Mouse (Mus musculus) bone marrow, adult 2 months (tissue): Measurements from ENCODE around the gene Siva1.

ENCODE experiments used
- CTCF ChIP-seq: fragments of 200-500 bp; IDR thresholded peaks from 2 replicates; pipeline ENCODE4 v1.5.1; 2011; ENCODE audit warnings: low read length, control low read depth; ENCODE audit not compliant: control insufficient read depth, insufficient read depth
- POLR2A ChIP-seq: fragments of 200-500 bp; IDR thresholded peaks from 2 replicates; pipeline ENCODE4 v1.6.1; 2011; ENCODE audit warnings: low read depth, mild to moderate bottlenecking, control low read depth, low read length, borderline replicate concordance; ENCODE audit not compliant: control insufficient read depth

DNA sequence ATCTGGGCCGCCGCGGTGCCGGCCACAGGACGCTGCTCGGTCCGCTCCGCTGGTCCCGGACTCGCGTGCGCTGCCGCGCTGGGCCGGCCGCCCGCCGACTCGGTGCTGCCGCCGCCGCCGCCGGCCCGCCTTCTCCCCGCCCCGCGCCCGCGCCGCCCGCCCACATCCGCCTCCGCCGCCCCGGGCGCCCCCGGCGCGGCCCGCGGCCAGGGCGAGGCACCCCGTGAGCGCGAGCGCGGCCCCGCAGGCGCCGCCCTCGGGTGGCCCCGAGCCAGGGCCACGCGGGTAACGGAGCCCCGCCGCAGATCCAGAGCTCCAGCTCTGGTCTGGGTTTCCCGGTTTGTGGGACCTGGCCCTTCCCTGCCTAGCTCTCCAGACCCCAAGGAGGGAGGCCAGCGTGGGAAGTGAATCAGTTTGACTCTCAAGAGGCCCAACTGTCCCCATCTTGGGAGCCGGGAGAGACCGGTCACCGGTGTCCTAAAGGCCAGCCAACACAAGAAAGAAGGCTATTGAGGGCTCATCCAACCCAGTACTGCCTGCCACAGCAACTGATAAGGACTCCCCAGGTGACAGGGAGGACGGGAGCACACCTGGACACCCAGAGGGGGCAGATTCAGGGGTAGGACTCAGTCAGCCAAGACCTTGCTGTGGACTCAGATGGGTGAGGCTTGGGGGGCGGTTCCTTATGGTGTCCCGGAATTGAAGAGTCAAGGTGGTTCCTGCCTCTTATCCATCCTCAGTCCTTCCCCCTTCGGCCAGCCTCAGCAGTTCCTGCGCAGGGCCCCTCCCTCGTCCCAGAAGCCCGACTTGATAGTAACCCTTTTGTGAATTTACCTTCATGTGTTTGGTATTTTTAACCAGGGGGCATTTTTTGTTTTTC, 29.9 kb downstream of the Siva1 start, which contains the start of gene Akt1:
- TF ChIP-seq POLR2A (peak; percentile 16; the same call in 1 of the 2 replicates), CTCF (no peak)
